Mouse (Mus musculus): ENCODE data around the gene Bco2. TPM values are rescaled to one million over a fixed set of nuclear protein-coding genes. Genes with fewer than 3 reads are reported as not detected.

Bco2 gene
- polyA plus RNA-seq, 1 experiment from 2014 or later: 0.22 TPM

GRCm38 (mm10) chr9:50497536-50497935, 57.4 kb downstream of the Bco2 start:
- DNase-seq (ENCODE audit: low read depth, low spot score): no peak
- no peak for ATAC-seq
- POLR2A ChIA-PET: interaction anchor here (0.6 kb wide), 1 partner anchor 135 kb away, joined by 4 read pairs; no protein-coding TSS in a partner anchor
- CTCF ChIA-PET: interaction anchor here (1.0 to 2.0 kb wide), 2 partner anchors 10 to 30 kb away, joined by 4 to 6 read pairs; partner anchors contain the start of gene Pts
- no peak for TF ChIP-seq CTCF (IDR thresholded peaks at IDR 0.05)
- no peaks in the 10 kb centered on the region for H3K27me3 ChIP-seq
- in situ Hi-C loops (cut with MboI; ENCODE audit: low pct_unique_long_range_greater_than_20kb): no loop called here

GRCm38 (mm10) chr9:50497076-50497475, 57.9 kb downstream of the Bco2 start:
- no peaks in the 10 kb centered on the region for H3K27me3 ChIP-seq
- in situ Hi-C loops (cut with MboI; ENCODE audit: low pct_unique_long_range_greater_than_20kb): no loop called here
- ChIA-PET POLR2A (interaction anchor here (0.6 kb wide), 1 partner anchor 134 kb away, joined by 4 read pairs; no protein-coding TSS in a partner anchor), CTCF (interaction anchor here (1.0 to 2.0 kb wide), 2 partner anchors 10 to 31 kb away, joined by 4 to 6 read pairs; partner anchors contain the start of gene Pts)
- ATAC-seq (no peak), DNase-seq (ENCODE audit: low read depth, low spot score) (no peak)
- no peak for TF ChIP-seq CTCF (IDR thresholded peaks at IDR 0.05)

GRCm38 (mm10) chr9:50496546-50496945, 58.4 kb downstream of the Bco2 start:
- no peak for TF ChIP-seq CTCF (IDR thresholded peaks at IDR 0.05)
- DNase-seq (ENCODE audit: low read depth, low spot score) (no peak), ATAC-seq (no peak)
- CTCF ChIA-PET: no interaction called here
- in situ Hi-C loops (cut with MboI; ENCODE audit: low pct_unique_long_range_greater_than_20kb): no loop called here
- no peaks in the 10 kb centered on the region for H3K27me3 ChIP-seq
- POLR2A ChIA-PET: no interaction called here

GRCm38 (mm10) chr9:50496151-50496505, 58.9 kb downstream of the Bco2 start:
- H3K27me3 ChIP-seq: no peaks in the 10 kb centered on the region
- TF ChIP-seq CTCF (IDR thresholded peaks at IDR 0.05): no peak
- DNase-seq (ENCODE audit: low read depth, low spot score) (no peak), ATAC-seq (no peak)
- CTCF ChIA-PET: no interaction called here
- in situ Hi-C loops (cut with MboI; ENCODE audit: low pct_unique_long_range_greater_than_20kb): no loop called here
- POLR2A ChIA-PET: no interaction called here

GRCm38 (mm10) chr9:50495405-50496150, 59.4 kb downstream of the Bco2 start:
- no peaks in the 10 kb centered on the region for H3K27me3 ChIP-seq
- ATAC-seq (no peak), DNase-seq (ENCODE audit: low read depth, low spot score) (no peak)
- POLR2A ChIA-PET: no interaction called here
- CTCF ChIA-PET: no interaction called here
- no peak for TF ChIP-seq CTCF (IDR thresholded peaks at IDR 0.05)
- in situ Hi-C loops (cut with MboI; ENCODE audit: low pct_unique_long_range_greater_than_20kb): no loop called here

- CTCF ChIA-PET: interaction anchor here (1.4 kb wide), 1 partner anchor 34 kb away, joined by 6 read pairs; the partner anchor contains the start of gene Pts
- ATAC-seq: no peak
- TF ChIP-seq CTCF (IDR thresholded peaks at IDR 0.05): no peak
- in situ Hi-C loops (cut with MboI; ENCODE audit: low pct_unique_long_range_greater_than_20kb): no loop called here
- POLR2A ChIA-PET: no interaction called here
- no peak for DNase-seq (ENCODE audit: low read depth, low spot score)
- H3K27me3 ChIP-seq: no peaks in the 10 kb centered on the region
Observed at GRCm38 (mm10) chr9:50494311-50494710, 60.7 kb downstream of the Bco2 start, which contains the start of gene Plet1. TSS of gene Plet1 (plus strand) at chr9:50494525.

- DNase-seq (ENCODE audit: low read depth, low spot score) (no peak), ATAC-seq (no peak)
- ChIA-PET POLR2A (no interaction called here), CTCF (interaction anchor here (1.4 kb wide), 1 partner anchor 34 kb away, joined by 6 read pairs; the partner anchor contains the start of gene Pts)
- in situ Hi-C loops (cut with MboI; ENCODE audit: low pct_unique_long_range_greater_than_20kb): no loop called here
- no peak for TF ChIP-seq CTCF (IDR thresholded peaks at IDR 0.05)
- no peaks in the 10 kb centered on the region for H3K27me3 ChIP-seq
Observed at GRCm38 (mm10) chr9:50493777-50494176, 61.2 kb downstream of the Bco2 start.

GRCm38 (mm10) chr9:50491531-50492045, 63.4 kb downstream of the Bco2 start:
- POLR2A ChIA-PET: interaction anchor here (0.6 kb wide), 2 partner anchors 56 to 1423 kb away, joined by 3 read pairs; no protein-coding TSS in a partner anchor
- TF ChIP-seq CTCF (IDR thresholded peaks at IDR 0.05): no peak
- ATAC-seq (no peak), DNase-seq (ENCODE audit: low read depth, low spot score) (no peak)
- no peaks in the 10 kb centered on the region for H3K27me3 ChIP-seq
- in situ Hi-C loops (cut with MboI; ENCODE audit: low pct_unique_long_range_greater_than_20kb): no loop called here
- CTCF ChIA-PET: no interaction called here

- no peaks in the 10 kb centered on the region for H3K27me3 ChIP-seq
- DNase-seq (ENCODE audit: low read depth, low spot score): no peak
- in situ Hi-C loops (cut with MboI; ENCODE audit: low pct_unique_long_range_greater_than_20kb): no loop called here
- TF ChIP-seq CTCF (IDR thresholded peaks at IDR 0.05): no peak
- ChIA-PET POLR2A (interaction anchor here (0.6 kb wide), 1 partner anchor 57 kb away, joined by 3 read pairs; no protein-coding TSS in a partner anchor), CTCF (interaction anchor here (1.1 kb wide), 1 partner anchor 38 kb away, joined by 3 read pairs; no protein-coding TSS in a partner anchor)
- no peak for ATAC-seq
Observed at GRCm38 (mm10) chr9:50490836-50491235, 64.1 kb downstream of the Bco2 start.

GRCm38 (mm10) chr9:50485521-50485920, 69.5 kb downstream of the Bco2 start:
- ATAC-seq: no peak
- no peak for DNase-seq (ENCODE audit: low read depth, low spot score)
- in situ Hi-C loops (cut with MboI; ENCODE audit: low pct_unique_long_range_greater_than_20kb): no loop called here

More at GRCm38 (mm10) chr9:50485521-50485920, 69.5 kb downstream of the Bco2 start:
- POLR2A ChIA-PET: no interaction called here
- peaks cover 5% of the 10 kb centered on the region for H3K27me3 ChIP-seq
- no peak for TF ChIP-seq CTCF (IDR thresholded peaks at IDR 0.05)
- CTCF ChIA-PET: interaction anchor here (0.8 kb wide), 1 partner anchor 40 kb away, joined by 3 read pairs; no protein-coding TSS in a partner anchor

Other genes with a start within 250 kb of the Bco2 start
- gene Rpl10-ps3, start 210.2 kb downstream of the Bco2 start, polyA plus RNA-seq (2021): 157 TPM
- 0.08 TPM for gene Plet1, start 60.7 kb downstream of the Bco2 start, polyA plus RNA-seq (2021)
- 65.9 TPM for gene Pts, start 26.5 kb downstream of the Bco2 start, polyA plus RNA-seq (2021)
- 3.6 TPM for gene Il18, start 354 bp downstream of the Bco2 start, polyA plus RNA-seq (2021)
- not detected for gene Tex12, start 6.1 kb upstream of the Bco2 start, polyA plus RNA-seq (2021)
- 418 TPM for gene Sdhd, start 48.6 kb upstream of the Bco2 start, polyA plus RNA-seq (2021)
- gene Timm8b, start 48.7 kb upstream of the Bco2 start, polyA plus RNA-seq (2021): 247 TPM
- gene Pih1d2, start 62.1 kb upstream of the Bco2 start, polyA plus RNA-seq (2021): 8.2 TPM
- 25.4 TPM for gene Nkapd1, start 62.3 kb upstream of the Bco2 start, polyA plus RNA-seq (2021)
- gene Dlat, start 104.6 kb upstream of the Bco2 start, polyA plus RNA-seq (2021): 134 TPM
- gene Dixdc1, start 184.3 kb upstream of the Bco2 start, polyA plus RNA-seq (2021): 14.6 TPM
- 33.1 TPM for gene 2310030G06Rik, start 191.4 kb upstream of the Bco2 start, polyA plus RNA-seq (2021)
- gene Cryab, start 196.1 kb upstream of the Bco2 start, polyA plus RNA-seq (2021): 1,544 TPM
- gene Hspb2, start 197.2 kb upstream of the Bco2 start, polyA plus RNA-seq (2021): 12.9 TPM
- 6.5 TPM for gene Fdxacb1, start 213.1 kb upstream of the Bco2 start, polyA plus RNA-seq (2021)
- gene Alg9, start 219.8 kb upstream of the Bco2 start, polyA plus RNA-seq (2021): 27.5 TPM
- gene 1110032A03Rik, start 220.3 kb upstream of the Bco2 start, polyA plus RNA-seq (2021): 28.6 TPM

Measured in Patski (cell line).